Mouse (Mus musculus): ENCODE results near the gene Ufd1. TPM values are rescaled to one million over a fixed set of nuclear protein-coding genes. Genes with fewer than 3 reads are reported as not detected.
"Not testable (repeated sequence)": the region's sequence is repeated elsewhere in the genome, so short reads cannot be mapped to it uniquely, and the experiment has no call there.

Gene Ufd1
- polyA plus RNA-seq, 1 experiment from 2014 or later: 80.0 TPM

GRCm38 (mm10) chr16:18833486-18833885 lies 21.9 kb downstream of the Ufd1 start:
- no peak for ATAC-seq (ENCODE audit: insufficient read depth, low FRiP score)
- Histone ChIP-seq H3K27ac (ENCODE audit: low read length) (no peak overlapping the region), H3K9me3 (replicated peaks; ENCODE audit: control insufficient read depth, low read length) (no peaks in the 10 kb centered on the region), H3K27me3 (ENCODE audit: control insufficient read depth, insufficient read depth, low read length) (no peaks in the 10 kb centered on the region), H3K9ac (ENCODE audit: low read length) (no peak overlapping the region), H3K4me1 (ENCODE audit: control insufficient read depth, insufficient read depth, low read length) (peaks cover 4% of the 10 kb centered on the region; the same call in 1 of the 2 replicates), H3K4me2 (ENCODE audit: low read depth, low read length) (no peak overlapping the region), H3K36me3 (ENCODE audit: control insufficient read depth, insufficient read depth, low read length) (peaks cover 16% of the 10 kb centered on the region; the same call in 1 of the 2 replicates), H3K4me3 (replicated peaks; ENCODE audit: low read length) (no peak overlapping the region)
- 66% methylated on average over 2 of the region's 2 CpGs for WGBS

- Histone ChIP-seq H3K36me3 (ENCODE audit: control insufficient read depth, insufficient read depth, low read length) (0 out of 2 replicates have a peak, but pooled peaks cover 2% of the 10 kb centered on the region), H3K27me3 (ENCODE audit: control insufficient read depth, insufficient read depth, low read length) (no peaks in the 10 kb centered on the region), H3K9me3 (replicated peaks; ENCODE audit: control insufficient read depth, low read length) (no peaks in the 10 kb centered on the region), H3K4me1 (ENCODE audit: control insufficient read depth, insufficient read depth, low read length) (peaks cover 4% of the 10 kb centered on the region; the same call in 1 of the 2 replicates), H3K4me2 (ENCODE audit: low read depth, low read length) (peak overlapping the region; percentile 64), H3K4me3 (replicated peaks; ENCODE audit: low read length) (peak overlapping the region; percentile 71), H3K9ac (ENCODE audit: low read length) (no peak overlapping the region), H3K27ac (ENCODE audit: low read length) (no peak overlapping the region)
- peak; percentile 64; the same call in 1 of the 2 replicates for ATAC-seq (ENCODE audit: insufficient read depth, low FRiP score)
- WGBS: 25% methylated on average over 3 of the region's 3 CpGs
These were observed 24.5 kb downstream of the Ufd1 start for GRCm38 (mm10) chr16:18836073-18836467.

GRCm38 (mm10) chr16:18836468-18837208 lies 25.1 kb downstream of the Ufd1 start, which contains the start of the genes 2510002D24Rik and Gm28539:
TSS of gene 2510002D24Rik (plus strand) at chr16:18836578.
TSS of gene Gm28539 (plus strand) at chr16:18836584.
- peak within 1 kb of the TSS; percentile 85 for H3K9ac ChIP-seq (ENCODE audit: low read length)
- peak within 1 kb of the TSS; percentile 71 for H3K4me3 ChIP-seq (replicated peaks; ENCODE audit: low read length)
- peak within 1 kb of the TSS; percentile 72 for H3K27ac ChIP-seq (ENCODE audit: low read length)
- peak; percentile 97 for ATAC-seq (ENCODE audit: insufficient read depth, low FRiP score)
- no peaks in the 10 kb centered on the region for H3K27me3 ChIP-seq (ENCODE audit: control insufficient read depth, insufficient read depth, low read length)
- under 1% methylated on average over 46 of the region's 46 CpGs for WGBS
- H3K4me2 ChIP-seq (ENCODE audit: low read depth, low read length): peak within 1 kb of the TSS; percentile 64
- H3K4me1 ChIP-seq (ENCODE audit: control insufficient read depth, insufficient read depth, low read length): peaks cover 4% of the 10 kb centered on the region; the same call in 1 of the 2 replicates
- H3K36me3 ChIP-seq (ENCODE audit: control insufficient read depth, insufficient read depth, low read length): 0 out of 2 replicates have a peak, but pooled peaks cover 2% of the 10 kb centered on the region
- no peaks in the 10 kb centered on the region for H3K9me3 ChIP-seq (replicated peaks; ENCODE audit: control insufficient read depth, low read length)

- no peaks in the 10 kb centered on the region for H3K9me3 ChIP-seq (replicated peaks; ENCODE audit: control insufficient read depth, low read length)
- no peak overlapping the region for H3K4me3 ChIP-seq (replicated peaks; ENCODE audit: low read length)
- no peaks in the 10 kb centered on the region for H3K27me3 ChIP-seq (ENCODE audit: control insufficient read depth, insufficient read depth, low read length)
- H3K4me1 ChIP-seq (ENCODE audit: control insufficient read depth, insufficient read depth, low read length): peaks cover 4% of the 10 kb centered on the region; the same call in 1 of the 2 replicates
- 90% methylated on average over 4 of the region's 4 CpGs for WGBS
- H3K27ac ChIP-seq (ENCODE audit: low read length): no peak overlapping the region
- no peak for ATAC-seq (ENCODE audit: insufficient read depth, low FRiP score)
- no peak overlapping the region for H3K4me2 ChIP-seq (ENCODE audit: low read depth, low read length)
- no peak overlapping the region for H3K9ac ChIP-seq (ENCODE audit: low read length)
- H3K36me3 ChIP-seq (ENCODE audit: control insufficient read depth, insufficient read depth, low read length): no peaks in the 10 kb centered on the region
These were observed 26.8 kb downstream of the Ufd1 start for GRCm38 (mm10) chr16:18838346-18838745.

GRCm38 (mm10) chr16:18846301-18846820 lies 34.8 kb downstream of the Ufd1 start:
- 82% methylated on average over 15 of the region's 15 CpGs for WGBS
- Histone ChIP-seq H3K9me3 (replicated peaks; ENCODE audit: control insufficient read depth, low read length) (no peaks in the 10 kb centered on the region), H3K4me3 (replicated peaks; ENCODE audit: low read length) (no peak overlapping the region), H3K27ac (ENCODE audit: low read length) (no peak overlapping the region), H3K9ac (ENCODE audit: low read length) (no peak overlapping the region), H3K36me3 (ENCODE audit: control insufficient read depth, insufficient read depth, low read length) (no peaks in the 10 kb centered on the region), H3K4me2 (ENCODE audit: low read depth, low read length) (no peak overlapping the region), H3K27me3 (ENCODE audit: control insufficient read depth, insufficient read depth, low read length) (no peaks in the 10 kb centered on the region), H3K4me1 (ENCODE audit: control insufficient read depth, insufficient read depth, low read length) (no peaks in the 10 kb centered on the region)
- no peak for ATAC-seq (ENCODE audit: insufficient read depth, low FRiP score)

GRCm38 (mm10) chr16:18849521-18850190 lies 38.1 kb downstream of the Ufd1 start:
- not testable (repeated sequence) for H3K9ac ChIP-seq (ENCODE audit: low read length); H3K27ac ChIP-seq (ENCODE audit: low read length); H3K9me3 ChIP-seq (replicated peaks; ENCODE audit: control insufficient read depth, low read length); H3K4me1 ChIP-seq (ENCODE audit: control insufficient read depth, insufficient read depth, low read length); ATAC-seq (ENCODE audit: insufficient read depth, low FRiP score); H3K36me3 ChIP-seq (ENCODE audit: control insufficient read depth, insufficient read depth, low read length); H3K4me3 ChIP-seq (replicated peaks; ENCODE audit: low read length); H3K4me2 ChIP-seq (ENCODE audit: low read depth, low read length); H3K27me3 ChIP-seq (ENCODE audit: control insufficient read depth, insufficient read depth, low read length)
- WGBS: 87% methylated on average over 15 of the region's 17 CpGs

- Histone ChIP-seq H3K4me2 (ENCODE audit: low read depth, low read length) (no peak overlapping the region), H3K4me3 (replicated peaks; ENCODE audit: low read length) (no peak overlapping the region), H3K36me3 (ENCODE audit: control insufficient read depth, insufficient read depth, low read length) (no peaks in the 10 kb centered on the region), H3K9me3 (replicated peaks; ENCODE audit: control insufficient read depth, low read length) (no peaks in the 10 kb centered on the region), H3K27me3 (ENCODE audit: control insufficient read depth, insufficient read depth, low read length) (no peaks in the 10 kb centered on the region), H3K27ac (ENCODE audit: low read length) (no peak overlapping the region), H3K4me1 (ENCODE audit: control insufficient read depth, insufficient read depth, low read length) (no peaks in the 10 kb centered on the region), H3K9ac (ENCODE audit: low read length) (no peak overlapping the region)
- ATAC-seq (ENCODE audit: insufficient read depth, low FRiP score): no peak
These were observed 47.0 kb downstream of the Ufd1 start for GRCm38 (mm10) chr16:18858551-18858950.

GRCm38 (mm10) chr16:18860186-18860585 lies 48.6 kb downstream of the Ufd1 start:
- Histone ChIP-seq H3K4me2 (ENCODE audit: low read depth, low read length) (no peak overlapping the region), H3K27me3 (ENCODE audit: control insufficient read depth, insufficient read depth, low read length) (no peaks in the 10 kb centered on the region), H3K9me3 (replicated peaks; ENCODE audit: control insufficient read depth, low read length) (no peaks in the 10 kb centered on the region), H3K4me3 (replicated peaks; ENCODE audit: low read length) (no peak overlapping the region), H3K36me3 (ENCODE audit: control insufficient read depth, insufficient read depth, low read length) (no peaks in the 10 kb centered on the region), H3K9ac (ENCODE audit: low read length) (no peak overlapping the region), H3K4me1 (ENCODE audit: control insufficient read depth, insufficient read depth, low read length) (no peaks in the 10 kb centered on the region), H3K27ac (ENCODE audit: low read length) (no peak overlapping the region)
- WGBS: 55% methylated on average over 1 of the region's 1 CpGs
- ATAC-seq (ENCODE audit: insufficient read depth, low FRiP score): no peak

- H3K27me3 ChIP-seq (ENCODE audit: control insufficient read depth, insufficient read depth, low read length); H3K4me2 ChIP-seq (ENCODE audit: low read depth, low read length); ATAC-seq (ENCODE audit: insufficient read depth, low FRiP score); H3K27ac ChIP-seq (ENCODE audit: low read length); H3K9me3 ChIP-seq (replicated peaks; ENCODE audit: control insufficient read depth, low read length); H3K4me1 ChIP-seq (ENCODE audit: control insufficient read depth, insufficient read depth, low read length); H3K4me3 ChIP-seq (replicated peaks; ENCODE audit: low read length); H3K9ac ChIP-seq (ENCODE audit: low read length): not testable (repeated sequence)
- WGBS: 69% methylated on average over 1 of the region's 1 CpGs
- H3K36me3 ChIP-seq (ENCODE audit: control insufficient read depth, insufficient read depth, low read length): peaks cover 12% of the 10 kb centered on the region
These were observed 58.9 kb downstream of the Ufd1 start for GRCm38 (mm10) chr16:18870495-18870894.
